Comparison of ENCODE assay signal across 22 mouse cellular contexts in genomic region chr4:95584107-95584762, GRCm38 (mm10). TPM values are rescaled to one million over a fixed set of nuclear protein-coding genes. Genes with fewer than 3 reads are reported as not detected.
DNase-seq lines count a peak whose midpoint lies in the region; ATAC-seq and TF ChIP-seq lines count a peak whose summit lies in the region.
"Had no signal": no experiment of that assay in that cellular context is flagged by ENCODE, and none has a peak within 500 bp of the region (broad histone marks: within the 10 kb centered on the region; RNA-seq: fewer than 3 reads in every experiment).

No protein-coding gene starts in this region.

- H3K36me3 ChIP-seq in kidney, embryonic 16.5 days (ENCODE audit: insufficient read depth, low read length): no peaks in the 10 kb centered on the region
- no peaks in the 10 kb centered on the region for H3K36me3 ChIP-seq in kidney, adult 2 months (ENCODE audit: control insufficient read depth, insufficient read depth, low read length)
- H3K36me3 ChIP-seq in C2C12 (ENCODE audit: control insufficient read depth, insufficient read depth): no peaks in the 10 kb centered on the region
- no peaks in the 10 kb centered on the region for H3K36me3 ChIP-seq in embryonic facial prominence, embryonic 10.5 days (replicated peaks)
- no peaks in the 10 kb centered on the region for H3K36me3 ChIP-seq in limb, embryonic 14.5 days (ENCODE audit: control insufficient read depth, insufficient read depth, low read length)
- H3K36me3 ChIP-seq: embryonic facial prominence, embryonic 13.5 days; hindbrain, embryonic 12.5 days; hindbrain, embryonic 15.5 days had no signal

- no peaks in the 10 kb centered on the region for H3K79me3 ChIP-seq in C2C12 (ENCODE audit: low read depth)

- 57% methylated on average over 4 of the region's 4 CpGs for WGBS in kidney, embryonic 16.5 days
- WGBS in kidney, adult 2 months: 53% methylated on average over 4 of the region's 4 CpGs
- 75% methylated on average over 4 of the region's 4 CpGs for WGBS in embryonic facial prominence, embryonic 10.5 days
- WGBS in limb, embryonic 14.5 days: 44% methylated on average over 4 of the region's 4 CpGs

- DNase-seq in kidney, adult 2 months: no peak
- DNase-seq in embryonic facial prominence, embryonic 10.5 days (ENCODE audit: low spot score): no peak
- no peak for DNase-seq in limb, embryonic 14.5 days (ENCODE audit: low spot score)
- DNase-seq in adrenal gland, postnatal 14 days: no peak
- DNase-seq: adrenal gland, adult 8-10 months; adrenal gland, postnatal 36 days; cerebellum, adult 18-20 months; cerebellum, adult 9-10 months; cerebellum, postnatal 14 days; forebrain, postnatal 0 days; gastrocnemius, adult 2 months; gastrocnemius, postnatal 14 days; heart, adult 11 months had no signal

- no peaks in the 10 kb centered on the region for H3K79me2 ChIP-seq in C2C12 (ENCODE audit: control insufficient read depth, insufficient read depth)

- peak; percentile 66; the same call in 1 of the 2 replicates for ATAC-seq in kidney, embryonic 16.5 days (ENCODE audit: low FRiP score, low TSS enrichment)
- peak; percentile 83 for ATAC-seq in limb, embryonic 14.5 days (ENCODE audit: low FRiP score, low read depth)
- ATAC-seq: activated CD4-positive, CD25-positive, alpha-beta regulatory T cell, adult 4 months; forebrain, embryonic 13.5 days; forebrain, postnatal 0 days had no signal

- no peak overlapping the region for H3K4me2 ChIP-seq in kidney, embryonic 16.5 days (replicated peaks; ENCODE audit: low read depth, low read length)
- no peak overlapping the region for H3K4me2 ChIP-seq in limb, embryonic 14.5 days (replicated peaks; ENCODE audit: low read depth, low read length, severe bottlenecking)
- H3K4me2 ChIP-seq: embryonic facial prominence, embryonic 13.5 days; forebrain, embryonic 13.5 days; heart, embryonic 11.5 days; hindbrain, embryonic 12.5 days; hindbrain, embryonic 15.5 days had no signal

- no peak for TF ChIP-seq CTCF in kidney, adult 2 months (conservative IDR thresholded peaks at IDR 0.05; ENCODE audit: insufficient read depth, insufficient read length, low read depth, low read length)
- no peak for TF ChIP-seq CTCF in C2C12 (IDR thresholded peaks at IDR 0.05; ENCODE audit: control insufficient read depth, insufficient read depth, insufficient read length)

- H3K27me3 ChIP-seq in kidney, embryonic 16.5 days (ENCODE audit: insufficient read depth, low read length): no peaks in the 10 kb centered on the region
- no peaks in the 10 kb centered on the region for H3K27me3 ChIP-seq in kidney, adult 2 months (replicated peaks; ENCODE audit: control insufficient read depth, insufficient read depth, low read length)
- H3K27me3 ChIP-seq in C2C12 (ENCODE audit: control insufficient read depth, insufficient read depth, insufficient read length): no peaks in the 10 kb centered on the region
- no peaks in the 10 kb centered on the region for H3K27me3 ChIP-seq in embryonic facial prominence, embryonic 10.5 days (replicated peaks; ENCODE audit: low read depth, poor library complexity, severe bottlenecking)
- H3K27me3 ChIP-seq in limb, embryonic 14.5 days (ENCODE audit: control insufficient read depth, insufficient read depth, low read length): no peaks in the 10 kb centered on the region
- H3K27me3 ChIP-seq: embryonic facial prominence, embryonic 13.5 days; forebrain, embryonic 13.5 days; hindbrain, embryonic 12.5 days; hindbrain, embryonic 15.5 days had no signal

- H3K9me3 ChIP-seq in kidney, embryonic 16.5 days (ENCODE audit: low read length): no peaks in the 10 kb centered on the region
- no peaks in the 10 kb centered on the region for H3K9me3 ChIP-seq in embryonic facial prominence, embryonic 10.5 days
- H3K9me3 ChIP-seq in limb, embryonic 14.5 days (ENCODE audit: control insufficient read depth, low read length): no peaks in the 10 kb centered on the region
- H3K9me3 ChIP-seq: embryonic facial prominence, embryonic 13.5 days; forebrain, embryonic 13.5 days; hindbrain, embryonic 12.5 days; hindbrain, embryonic 15.5 days had no signal

- no peak overlapping the region for H3K9ac ChIP-seq in kidney, embryonic 16.5 days (replicated peaks; ENCODE audit: low read length)
- H3K9ac ChIP-seq in limb, embryonic 14.5 days (ENCODE audit: low read depth, low read length, severe bottlenecking): no peak overlapping the region
- H3K9ac ChIP-seq: embryonic facial prominence, embryonic 13.5 days; forebrain, embryonic 13.5 days; forebrain, postnatal 0 days; hindbrain, embryonic 12.5 days; hindbrain, embryonic 15.5 days had no signal

- no peaks in the 10 kb centered on the region for H3K4me1 ChIP-seq in kidney, embryonic 16.5 days (ENCODE audit: insufficient read depth, low read length)
- H3K4me1 ChIP-seq in kidney, adult 2 months (ENCODE audit: control insufficient read depth, insufficient read depth, low read length): peaks cover 6% of the 10 kb centered on the region; the same call in 1 of the 2 replicates
- H3K4me1 ChIP-seq in embryonic facial prominence, embryonic 10.5 days: peaks cover 11% of the 10 kb centered on the region
- peaks cover 5% of the 10 kb centered on the region; the same call in 1 of the 2 replicates for H3K4me1 ChIP-seq in limb, embryonic 14.5 days (ENCODE audit: control insufficient read depth, insufficient read depth, low read length)
- H3K4me1 ChIP-seq: embryonic facial prominence, embryonic 13.5 days; forebrain, embryonic 13.5 days; hindbrain, embryonic 12.5 days; hindbrain, embryonic 15.5 days had no signal

- TF ChIP-seq POLR2A in kidney, adult 2 months (IDR thresholded peaks at IDR 0.05; ENCODE audit: low read depth, low read length): no peak
- TF ChIP-seq POLR2A in limb, embryonic 14.5 days (IDR thresholded peaks at IDR 0.05; ENCODE audit: borderline replicate concordance, extremely low read depth, insufficient read depth, insufficient read length): no peak

- H3K27ac ChIP-seq in kidney, embryonic 16.5 days (ENCODE audit: low read length): peak overlapping the region; percentile 20; the same call in 1 of the 2 replicates
- H3K27ac ChIP-seq in kidney, adult 2 months (ENCODE audit: insufficient read depth, low read depth, low read length): no peak overlapping the region
- H3K27ac ChIP-seq in embryonic facial prominence, embryonic 10.5 days (replicated peaks): peak overlapping the region; percentile 48; the same call in 1 of the 2 replicates
- H3K27ac ChIP-seq in limb, embryonic 14.5 days (replicated peaks; ENCODE audit: low read depth, low read length): no peak overlapping the region
- H3K27ac ChIP-seq: embryonic facial prominence, embryonic 13.5 days; forebrain, embryonic 13.5 days; gastrocnemius, adult 2 months; hindbrain, embryonic 12.5 days; hindbrain, embryonic 15.5 days had no signal

- no peak overlapping the region for H3ac ChIP-seq in C2C12 (ENCODE audit: control insufficient read depth, insufficient read length, low read depth)

- no peak overlapping the region for H3K4me3 ChIP-seq in kidney, embryonic 16.5 days (ENCODE audit: low read length)
- no peak overlapping the region for H3K4me3 ChIP-seq in kidney, adult 2 months (ENCODE audit: insufficient read depth, low read depth, low read length)
- H3K4me3 ChIP-seq in C2C12 (ENCODE audit: insufficient read depth, poor library complexity, severe bottlenecking): no peak overlapping the region
- no peak overlapping the region for H3K4me3 ChIP-seq in embryonic facial prominence, embryonic 10.5 days
- no peak overlapping the region for H3K4me3 ChIP-seq in limb, embryonic 14.5 days (replicated peaks; ENCODE audit: low read length)
- H3K4me3 ChIP-seq: embryonic facial prominence, embryonic 13.5 days; erythroblast, embryonic 14.5 days; forebrain, embryonic 13.5 days; gastrocnemius, adult 2 months; hindbrain, embryonic 12.5 days; hindbrain, embryonic 15.5 days had no signal

TF ChIP-seq in C2C12, 6 proteins besides CTCF, POLR2A, EP300 and RAD21:
- peak; percentile 2 for TF ChIP-seq USF1 (IDR thresholded peaks at IDR 0.05; ENCODE audit: low read depth)
- TF ChIP-seq FOSL1 (IDR thresholded peaks at IDR 0.05; ENCODE audit: insufficient read depth, low read length, poor library complexity, severe bottlenecking): no peak
- no peak for TF ChIP-seq MYOG (IDR thresholded peaks at IDR 0.05; ENCODE audit: control insufficient read depth, extremely low read depth, insufficient read length)

RNA-seq across cellular contexts. Expression of gene Fggy, which starts 26.9 kb away (rescaled TPM):
- polyA plus RNA-seq in kidney, embryonic 16.5 days (2015; fragmentation: Nextera tagmentation; extraction: Ambion mirVana): 40.6 and 42.7 TPM in 2 replicates
- 189 and 215 TPM in 2 replicates for polyA plus RNA-seq in kidney, adult 2 months (2012; rRNA removed)
- polyA plus RNA-seq in C2C12 (2012; fragmentation: generic; extraction: Trizol): 10.8 TPM
- polyA plus RNA-seq in embryonic facial prominence, embryonic 10.5 days (2016; fragmentation: Nextera tagmentation; extraction: Ambion mirVana): 6.7 and 7.3 TPM in 2 replicates
- polyA plus RNA-seq in limb, embryonic 14.5 days (2012; rRNA removed): 5.1 and 5.7 TPM in 2 replicates
- 7.8 and 10.9 TPM in 2 replicates for polyA plus RNA-seq in limb, embryonic 14.5 days (2014; fragmentation: Nextera tagmentation; extraction: Ambion mirVana)
- total RNA-seq in adrenal gland, postnatal 14 days (2021): 29.3 and 55.3 TPM in 2 replicates
- polyA plus RNA-seq: erythroblast, embryonic 14.5 days had no signal

Comparison
In these comparisons a context has a peak if more than half of its experiments do, and no peak if none do; other contexts are left out.
1. H3K27ac ChIP-seq: peak in kidney, embryonic 16.5 days (single experiment) and embryonic facial prominence, embryonic 10.5 days (single experiment); none in kidney, adult 2 months (single experiment) and limb, embryonic 14.5 days (single experiment).